ENCODE assay signal across 12 mouse cellular contexts in the genomic region with DNA sequence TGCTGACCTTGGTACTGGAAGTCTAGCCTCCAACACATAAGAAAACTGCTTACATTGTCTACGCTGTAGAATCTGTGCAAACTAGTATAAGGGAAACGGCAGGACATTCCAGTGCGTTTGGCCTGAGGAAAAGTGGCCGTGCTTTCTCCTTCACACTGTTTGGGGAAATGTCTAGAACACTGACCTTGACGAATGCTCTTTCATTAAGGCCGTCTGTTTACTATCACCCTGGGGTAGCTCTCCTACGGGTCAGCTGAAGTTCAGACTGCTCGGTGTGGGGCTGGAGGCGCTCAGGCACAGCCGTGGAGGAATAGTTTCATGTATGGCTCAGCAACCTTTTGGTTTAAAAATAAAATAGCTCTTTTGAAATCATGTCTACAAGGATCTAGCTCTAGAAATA. TPM values are rescaled to one million over a fixed set of nuclear protein-coding genes. Genes with fewer than 3 reads are reported as not detected.
A peak's percentile ranks its signal among the peaks of the same experiment; 100 is the strongest.
DNase-seq lines count a peak whose midpoint lies in the region; ATAC-seq and TF ChIP-seq lines count a peak whose summit lies in the region.
"Had no signal": no experiment of that assay in that cellular context is flagged by ENCODE, and none has a peak within 500 bp of the region (broad histone marks: within the 10 kb centered on the region; RNA-seq: fewer than 3 reads in every experiment).

No protein-coding gene starts in this region.

- peaks cover 8% of the 10 kb centered on the region; the same call in 1 of the 2 replicates for H3K4me1 ChIP-seq in intestine, embryonic 14.5 days (replicated peaks; ENCODE audit: control insufficient read depth, insufficient read depth, low read length)
- H3K4me1 ChIP-seq in intestine, postnatal 0 days (replicated peaks; ENCODE audit: control insufficient read depth, insufficient read depth, low read length) = no peaks in the 10 kb centered on the region
- H3K4me1 ChIP-seq in stomach, embryonic 14.5 days (ENCODE audit: control insufficient read depth, insufficient read depth, low read length) = peaks cover 7% of the 10 kb centered on the region; the same call in 1 of the 2 replicates
- H3K4me1 ChIP-seq in forebrain, embryonic 15.5 days = no peaks in the 10 kb centered on the region

- H3K27me3 ChIP-seq in intestine, embryonic 14.5 days (replicated peaks; ENCODE audit: control insufficient read depth, insufficient read depth, low read length) = no peaks in the 10 kb centered on the region
- H3K27me3 ChIP-seq in intestine, postnatal 0 days (replicated peaks; ENCODE audit: control insufficient read depth, insufficient read depth, low read length) = no peaks in the 10 kb centered on the region
- no peaks in the 10 kb centered on the region for H3K27me3 ChIP-seq in stomach, embryonic 14.5 days (ENCODE audit: control insufficient read depth, insufficient read depth, low read length)
- H3K27me3 ChIP-seq in forebrain, embryonic 15.5 days = no peaks in the 10 kb centered on the region

- H3K36me3 ChIP-seq in intestine, embryonic 14.5 days (ENCODE audit: control insufficient read depth, insufficient read depth, low read length) = no peaks in the 10 kb centered on the region
- H3K36me3 ChIP-seq in intestine, postnatal 0 days (ENCODE audit: control insufficient read depth, insufficient read depth) = no peaks in the 10 kb centered on the region
- H3K36me3 ChIP-seq in stomach, embryonic 14.5 days (ENCODE audit: control insufficient read depth, insufficient read depth, low read length) = no peaks in the 10 kb centered on the region
- H3K36me3 ChIP-seq in forebrain, embryonic 15.5 days = no peaks in the 10 kb centered on the region
- H3K36me3 ChIP-seq: liver, embryonic 15.5 days had no signal

- TF ChIP-seq CTCF in intestine, postnatal 0 days (IDR thresholded peaks at IDR 0.05; ENCODE audit: low read depth) = no peak

- intact Hi-C loops in gastrocnemius, postnatal 36 days (cut with DNase I) = no loop called here

- H3K4me3 ChIP-seq in intestine, embryonic 14.5 days (ENCODE audit: low read depth, low read length) = no peak overlapping the region
- no peak overlapping the region for H3K4me3 ChIP-seq in intestine, postnatal 0 days (ENCODE audit: low read depth, low read length)
- no peak overlapping the region for H3K4me3 ChIP-seq in stomach, embryonic 14.5 days (ENCODE audit: low read depth, low read length)
- no peak overlapping the region for H3K4me3 ChIP-seq in forebrain, embryonic 15.5 days
- H3K4me3 ChIP-seq: liver, embryonic 15.5 days; myocyte had no signal

- no peaks in the 10 kb centered on the region for H3K9me3 ChIP-seq in intestine, embryonic 14.5 days (ENCODE audit: control insufficient read depth, low read length)
- H3K9me3 ChIP-seq in intestine, postnatal 0 days (ENCODE audit: control insufficient read depth) = no peaks in the 10 kb centered on the region
- no peaks in the 10 kb centered on the region for H3K9me3 ChIP-seq in stomach, embryonic 14.5 days (ENCODE audit: control insufficient read depth, low read depth, low read length)
- H3K9me3 ChIP-seq in forebrain, embryonic 15.5 days = no peaks in the 10 kb centered on the region
- H3K9me3 ChIP-seq: liver, embryonic 15.5 days had no signal

- no peak overlapping the region for H3K9ac ChIP-seq in intestine, embryonic 14.5 days (ENCODE audit: low read length)
- no peak overlapping the region for H3K9ac ChIP-seq in intestine, postnatal 0 days (ENCODE audit: low read depth, low read length)
- no peak overlapping the region for H3K9ac ChIP-seq in stomach, embryonic 14.5 days (replicated peaks; ENCODE audit: low read depth, low read length)
- no peak overlapping the region for H3K9ac ChIP-seq in forebrain, embryonic 15.5 days (replicated peaks)
- H3K9ac ChIP-seq: liver, embryonic 15.5 days had no signal

- peak overlapping the region; percentile 41; the same call in 1 of the 2 replicates for H3K27ac ChIP-seq in intestine, embryonic 14.5 days (ENCODE audit: low read depth)
- H3K27ac ChIP-seq in intestine, postnatal 0 days (ENCODE audit: low read depth, low read length) = no peak overlapping the region
- no peak overlapping the region for H3K27ac ChIP-seq in stomach, embryonic 14.5 days (ENCODE audit: low read length)
- H3K27ac ChIP-seq in forebrain, embryonic 15.5 days (replicated peaks) = no peak overlapping the region
- H3K27ac ChIP-seq: liver, embryonic 15.5 days had no signal

- peak overlapping the region; percentile 16; the same call in 1 of the 2 replicates for H3K4me2 ChIP-seq in intestine, embryonic 14.5 days (ENCODE audit: low read length)
- no peak overlapping the region for H3K4me2 ChIP-seq in intestine, postnatal 0 days (replicated peaks; ENCODE audit: low read depth)
- no peak overlapping the region for H3K4me2 ChIP-seq in stomach, embryonic 14.5 days (replicated peaks; ENCODE audit: low read depth, low read length)
- H3K4me2 ChIP-seq in forebrain, embryonic 15.5 days (replicated peaks) = no peak overlapping the region
- H3K4me2 ChIP-seq: liver, embryonic 15.5 days had no signal

- ATAC-seq in intestine, embryonic 14.5 days (replicated peaks; ENCODE audit: low FRiP score, low TSS enrichment, low read depth) = peak; percentile 68; the same call in 1 of the 2 replicates
- ATAC-seq in intestine, postnatal 0 days = no peak
- ATAC-seq in stomach, embryonic 14.5 days (ENCODE audit: insufficient number of reproducible peaks, insufficient read depth, low FRiP score, low read depth) = peak; percentile 80; the same call in 1 of the 2 replicates
- no peak for ATAC-seq in forebrain, embryonic 15.5 days (replicated peaks)

- WGBS in intestine, embryonic 14.5 days = 11% methylated on average over 10 of the region's 10 CpGs
- WGBS in intestine, postnatal 0 days = 29% methylated on average over 10 of the region's 10 CpGs
- WGBS in stomach, embryonic 14.5 days = 11% methylated on average over 10 of the region's 10 CpGs
- 82% methylated on average over 10 of the region's 10 CpGs for WGBS in forebrain, embryonic 15.5 days

- peak; percentile 56 for DNase-seq in intestine, embryonic 14.5 days (ENCODE audit: low spot score)
- peak; percentile 48 for DNase-seq in embryo, embryonic 10.5 days (ENCODE audit: low spot score)
- DNase-seq in kidney, adult 8-10 months = peak; percentile 21 to 60
- DNase-seq in gastrocnemius, postnatal 36 days = no peak
- no peak for DNase-seq in natural killer cell, adult 2 months (ENCODE audit: low spot score in 2 of 2)
- DNase-seq: gastrocnemius, postnatal 25 days; thymus, postnatal 4 days had no signal

RNA-seq across cellular contexts. Expression of a gene that starts 6.5 kb away (rescaled TPM):
- polyA plus RNA-seq in intestine, embryonic 14.5 days (2014; fragmentation: Nextera tagmentation; extraction: Ambion mirVana) = 9.6 and 10.4 TPM in 2 replicates
- 3.8 and 4.0 TPM in 2 replicates for polyA plus RNA-seq in intestine, postnatal 0 days (2015; fragmentation: Nextera tagmentation; extraction: Ambion mirVana)
- polyA plus RNA-seq in stomach, embryonic 14.5 days (2014; fragmentation: Nextera tagmentation; extraction: Ambion mirVana) = 14.5 and 15.0 TPM in 2 replicates
- 7.7 and 8.3 TPM in 2 replicates for polyA plus RNA-seq in forebrain, embryonic 15.5 days (2015; fragmentation: Nextera tagmentation; extraction: Ambion mirVana)
- total RNA-seq in gastrocnemius, postnatal 36 days (2021) = 10 to 100 TPM; 25.1 to 28.3 TPM

Comparison
In these comparisons a context has a peak if more than half of its experiments do, and no peak if none do; other contexts are left out.
1. ATAC-seq: peak in intestine, embryonic 14.5 days (single experiment) and stomach, embryonic 14.5 days (single experiment); none in intestine, postnatal 0 days (single experiment) and forebrain, embryonic 15.5 days (single experiment).
2. DNase-seq: peak in intestine, embryonic 14.5 days (single experiment), embryo, embryonic 10.5 days (single experiment) and kidney, adult 8-10 months (2 of 2); none in gastrocnemius, postnatal 36 days (0 of 2) and natural killer cell, adult 2 months (0 of 2).